Mouse (Mus musculus): ENCODE data around the gene Rora. TPM values are rescaled to one million over a fixed set of nuclear protein-coding genes. Genes with fewer than 3 reads are reported as not detected.

Rora gene
- polyA plus RNA-seq, 1 experiment from 2014 or later = 4.4 TPM

DNA sequence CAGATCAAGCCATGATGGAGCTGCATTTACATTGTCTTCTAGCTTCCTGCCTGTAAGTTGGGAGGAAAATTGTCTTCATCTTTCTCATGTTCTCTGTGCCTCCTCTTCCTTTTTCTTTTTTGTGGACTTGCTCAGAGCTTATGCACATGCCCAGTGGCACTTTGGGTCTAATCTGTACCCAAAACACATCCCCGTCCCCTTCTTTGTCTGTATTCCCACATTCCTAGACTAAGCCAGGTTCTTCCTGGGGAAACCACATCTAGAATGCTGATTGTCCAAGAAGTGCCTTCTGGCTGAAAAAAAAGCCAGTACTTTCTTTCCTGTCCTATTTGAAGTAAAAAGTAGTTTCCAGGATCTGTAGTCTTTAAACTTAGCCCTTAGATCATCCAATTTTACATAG lies 367.9 kb downstream of the Rora start:
- Histone ChIP-seq H3K36me3 (ENCODE audit: control insufficient read depth, insufficient read depth, low read length) (no peaks in the 10 kb centered on the region), H3K4me2 (ENCODE audit: low read length) (no peak overlapping the region), H3K4me1 (replicated peaks; ENCODE audit: control insufficient read depth, insufficient read depth, low read length) (no peaks in the 10 kb centered on the region), H3K27ac (ENCODE audit: low read depth) (no peak overlapping the region), H3K9ac (ENCODE audit: low read length) (no peak overlapping the region), H3K27me3 (replicated peaks; ENCODE audit: control insufficient read depth, insufficient read depth, low read length) (no peaks in the 10 kb centered on the region), H3K4me3 (ENCODE audit: low read depth, low read length) (no peak overlapping the region), H3K9me3 (ENCODE audit: control insufficient read depth, low read length) (no peaks in the 10 kb centered on the region)
- DNase-seq (ENCODE audit: low spot score) (no peak), ATAC-seq (replicated peaks; ENCODE audit: low FRiP score, low TSS enrichment, low read depth) (no peak)
- 85% methylated on average over 1 of the region's 1 CpGs for WGBS

DNA sequence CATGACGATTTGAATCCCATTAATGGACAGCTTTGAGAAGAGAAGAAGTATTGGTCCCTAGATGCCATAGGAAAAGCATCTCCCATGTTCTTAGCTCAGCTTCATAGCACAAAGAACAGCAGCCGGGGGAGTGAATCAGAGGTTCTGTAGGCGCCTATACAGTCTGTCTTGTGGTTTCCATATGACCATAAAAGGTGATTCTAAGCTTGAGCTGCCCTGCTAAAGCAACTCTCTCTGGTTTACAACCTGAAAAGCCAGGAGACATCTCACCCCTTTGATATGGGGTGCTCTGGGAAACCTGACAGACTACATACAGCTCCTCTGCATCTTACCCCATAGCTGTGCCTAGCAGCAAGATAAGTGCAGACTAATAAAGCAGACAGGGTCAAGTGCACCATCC lies 369.7 kb downstream of the Rora start:
- H3K4me2 ChIP-seq (ENCODE audit: low read length) = no peak overlapping the region
- H3K36me3 ChIP-seq (ENCODE audit: control insufficient read depth, insufficient read depth, low read length) = no peaks in the 10 kb centered on the region
- H3K4me3 ChIP-seq (ENCODE audit: low read depth, low read length) = no peak overlapping the region
- no peak overlapping the region for H3K9ac ChIP-seq (ENCODE audit: low read length)
- H3K9me3 ChIP-seq (ENCODE audit: control insufficient read depth, low read length) = no peaks in the 10 kb centered on the region
- ATAC-seq (replicated peaks; ENCODE audit: low FRiP score, low TSS enrichment, low read depth) = no peak
- DNase-seq (ENCODE audit: low spot score) = no peak
- H3K27ac ChIP-seq (ENCODE audit: low read depth) = no peak overlapping the region
- 71% methylated on average over 3 of the region's 3 CpGs for WGBS
- no peaks in the 10 kb centered on the region for H3K27me3 ChIP-seq (replicated peaks; ENCODE audit: control insufficient read depth, insufficient read depth, low read length)
- no peaks in the 10 kb centered on the region for H3K4me1 ChIP-seq (replicated peaks; ENCODE audit: control insufficient read depth, insufficient read depth, low read length)

DNA sequence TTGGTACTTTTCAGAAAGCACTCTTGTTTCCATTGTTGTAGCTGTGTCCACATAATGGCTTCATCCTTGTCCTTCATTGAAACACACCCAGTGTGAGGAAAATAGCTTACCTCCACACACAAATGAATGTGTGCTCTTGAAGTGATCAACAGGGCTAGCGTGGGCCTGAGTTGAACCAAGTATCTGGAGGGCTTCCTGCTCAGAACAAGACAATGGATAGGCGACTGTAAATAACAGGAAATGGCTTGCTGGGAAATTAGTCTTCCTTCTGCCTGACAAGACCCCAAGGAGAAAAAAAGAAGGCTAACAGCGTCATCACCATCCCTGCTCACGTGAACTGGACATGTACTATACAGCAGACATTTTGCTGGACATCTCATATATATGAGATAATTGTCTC lies 374.6 kb downstream of the Rora start:
- WGBS = 73% methylated on average over 4 of the region's 4 CpGs
- Histone ChIP-seq H3K27me3 (replicated peaks; ENCODE audit: control insufficient read depth, insufficient read depth, low read length) (no peaks in the 10 kb centered on the region), H3K9me3 (ENCODE audit: control insufficient read depth, low read length) (no peaks in the 10 kb centered on the region), H3K4me1 (replicated peaks; ENCODE audit: control insufficient read depth, insufficient read depth, low read length) (no peaks in the 10 kb centered on the region), H3K9ac (ENCODE audit: low read length) (no peak overlapping the region), H3K36me3 (ENCODE audit: control insufficient read depth, insufficient read depth, low read length) (no peaks in the 10 kb centered on the region), H3K4me3 (ENCODE audit: low read depth, low read length) (no peak overlapping the region), H3K4me2 (ENCODE audit: low read length) (no peak overlapping the region), H3K27ac (ENCODE audit: low read depth) (no peak overlapping the region)
- DNase-seq (ENCODE audit: low spot score) = no peak
- ATAC-seq (replicated peaks; ENCODE audit: low FRiP score, low TSS enrichment, low read depth) = no peak

DNA sequence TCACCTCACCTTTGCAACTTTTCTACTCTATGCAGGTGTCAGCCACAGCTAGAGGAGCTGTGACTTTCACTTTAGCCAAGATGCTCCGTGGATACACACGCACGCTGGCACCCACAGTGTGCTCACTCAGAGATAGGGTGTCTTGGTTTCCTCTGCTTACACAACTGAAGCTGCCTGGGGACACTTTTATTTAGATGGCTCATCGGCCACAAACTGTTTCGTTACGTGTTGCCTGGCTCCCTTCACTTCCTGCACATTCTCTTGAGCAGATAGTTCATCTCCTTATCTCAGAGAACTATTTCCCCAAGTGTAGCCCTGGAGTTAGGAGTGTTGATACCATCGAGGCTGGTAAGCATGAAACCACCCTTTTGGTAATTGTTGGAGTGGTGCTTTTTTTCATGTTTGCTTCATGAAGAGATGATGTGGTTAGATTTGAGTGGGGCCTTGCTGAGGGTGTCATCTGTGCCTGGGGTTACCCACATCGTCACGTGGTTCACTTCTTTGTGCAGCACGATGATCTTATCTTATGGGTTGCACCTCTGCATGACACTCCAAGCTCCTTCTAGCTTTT lies 380.8 kb downstream of the Rora start:
- no peak for ATAC-seq (replicated peaks; ENCODE audit: low FRiP score, low TSS enrichment, low read depth)
- Histone ChIP-seq H3K4me3 (ENCODE audit: low read depth, low read length) (no peak overlapping the region), H3K9me3 (ENCODE audit: control insufficient read depth, low read length) (no peaks in the 10 kb centered on the region), H3K27me3 (replicated peaks; ENCODE audit: control insufficient read depth, insufficient read depth, low read length) (no peaks in the 10 kb centered on the region), H3K4me2 (ENCODE audit: low read length) (no peak overlapping the region), H3K36me3 (ENCODE audit: control insufficient read depth, insufficient read depth, low read length) (no peaks in the 10 kb centered on the region), H3K9ac (ENCODE audit: low read length) (no peak overlapping the region), H3K4me1 (replicated peaks; ENCODE audit: control insufficient read depth, insufficient read depth, low read length) (no peaks in the 10 kb centered on the region), H3K27ac (ENCODE audit: low read depth) (no peak overlapping the region)
- no peak for DNase-seq (ENCODE audit: low spot score)
- 91% methylated on average over 10 of the region's 10 CpGs for WGBS

DNA sequence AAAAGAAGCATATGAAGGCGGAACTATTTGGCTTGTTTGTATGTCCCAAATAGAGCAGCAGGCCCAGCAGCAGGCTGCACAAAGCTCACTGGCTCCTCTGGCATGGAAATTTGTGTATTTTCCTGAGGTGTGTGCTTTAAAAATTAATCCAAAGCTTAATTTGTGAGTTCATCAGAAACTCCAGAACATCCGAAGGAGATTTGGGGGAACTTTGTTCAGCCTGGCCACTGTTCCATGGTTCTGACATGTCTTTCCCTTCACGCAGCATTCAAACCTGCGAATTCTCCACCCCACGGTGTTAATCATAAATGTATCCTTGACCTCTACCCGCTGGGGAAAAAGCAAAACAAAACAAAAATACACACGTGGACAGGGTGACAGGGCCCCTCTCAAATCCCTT lies 381.9 kb downstream of the Rora start:
- no peaks in the 10 kb centered on the region for H3K27me3 ChIP-seq (replicated peaks; ENCODE audit: control insufficient read depth, insufficient read depth, low read length)
- H3K4me3 ChIP-seq (ENCODE audit: low read depth, low read length) = no peak overlapping the region
- no peaks in the 10 kb centered on the region for H3K36me3 ChIP-seq (ENCODE audit: control insufficient read depth, insufficient read depth, low read length)
- H3K9ac ChIP-seq (ENCODE audit: low read length) = no peak overlapping the region
- DNase-seq (ENCODE audit: low spot score) (no peak), ATAC-seq (replicated peaks; ENCODE audit: low FRiP score, low TSS enrichment, low read depth) (no peak)
- 78% methylated on average over 7 of the region's 7 CpGs for WGBS
- H3K4me2 ChIP-seq (ENCODE audit: low read length) = no peak overlapping the region
- no peak overlapping the region for H3K27ac ChIP-seq (ENCODE audit: low read depth)
- H3K9me3 ChIP-seq (ENCODE audit: control insufficient read depth, low read length) = no peaks in the 10 kb centered on the region
- no peaks in the 10 kb centered on the region for H3K4me1 ChIP-seq (replicated peaks; ENCODE audit: control insufficient read depth, insufficient read depth, low read length)

DNA sequence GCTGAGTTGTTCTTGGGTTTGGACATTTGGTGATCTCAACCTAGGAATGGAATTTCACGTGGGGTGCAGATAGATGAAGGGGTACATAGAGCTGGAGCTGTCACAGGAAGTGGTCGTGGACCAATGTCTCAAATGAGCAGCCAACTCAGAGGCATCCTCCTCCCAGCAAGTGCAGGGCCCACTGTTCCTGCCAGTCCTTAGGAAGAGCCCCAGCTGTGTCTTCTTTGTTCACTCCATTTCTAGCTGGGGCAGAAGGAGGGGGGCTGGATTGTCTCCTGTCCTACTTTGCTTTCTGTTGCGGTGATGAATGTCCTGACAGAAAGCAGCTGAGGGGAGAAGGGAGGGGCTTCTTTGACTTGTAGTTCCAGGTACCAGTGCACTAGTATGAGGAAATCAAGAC lies 382.7 kb downstream of the Rora start:
- Histone ChIP-seq H3K4me2 (ENCODE audit: low read length) (no peak overlapping the region), H3K36me3 (ENCODE audit: control insufficient read depth, insufficient read depth, low read length) (no peaks in the 10 kb centered on the region), H3K9me3 (ENCODE audit: control insufficient read depth, low read length) (no peaks in the 10 kb centered on the region), H3K4me3 (ENCODE audit: low read depth, low read length) (no peak overlapping the region), H3K27ac (ENCODE audit: low read depth) (no peak overlapping the region), H3K9ac (ENCODE audit: low read length) (no peak overlapping the region), H3K27me3 (replicated peaks; ENCODE audit: control insufficient read depth, insufficient read depth, low read length) (no peaks in the 10 kb centered on the region), H3K4me1 (replicated peaks; ENCODE audit: control insufficient read depth, insufficient read depth, low read length) (no peaks in the 10 kb centered on the region)
- 58% methylated on average over 3 of the region's 3 CpGs for WGBS
- no peak for DNase-seq (ENCODE audit: low spot score)
- no peak for ATAC-seq (replicated peaks; ENCODE audit: low FRiP score, low TSS enrichment, low read depth)

DNA sequence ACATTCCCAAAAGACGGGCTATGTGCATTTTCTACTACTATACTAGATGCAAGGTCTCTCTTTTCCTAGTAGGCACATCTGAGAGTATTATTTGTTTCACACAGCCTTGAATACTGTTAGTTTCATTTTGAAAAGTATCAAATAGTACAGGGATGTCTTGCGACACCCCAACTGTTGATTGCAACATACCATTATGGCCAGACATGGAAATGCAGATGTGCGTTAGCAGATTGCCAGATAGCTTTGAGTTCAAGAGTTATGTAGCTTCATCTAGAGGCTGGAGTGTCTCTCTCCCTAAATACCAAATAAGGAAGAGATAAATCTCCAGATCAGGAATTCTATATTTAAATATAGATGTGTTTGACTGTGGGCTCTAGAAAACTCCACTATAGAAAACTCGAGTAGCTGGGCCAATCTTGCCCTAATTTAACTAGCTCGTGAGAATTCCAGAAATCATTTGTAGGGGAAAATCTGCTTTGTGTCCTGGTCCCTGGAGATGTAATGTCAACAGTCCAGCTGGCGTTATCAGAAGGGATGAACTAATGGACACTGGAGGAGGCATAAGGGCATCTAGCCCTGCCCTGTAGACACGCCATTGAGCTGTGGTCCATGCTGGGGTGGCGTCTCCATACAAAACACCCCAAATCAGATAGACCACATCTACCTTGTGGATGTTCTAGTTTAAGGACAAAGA lies 390.5 kb downstream of the Rora start:
- H3K4me2 ChIP-seq (ENCODE audit: low read length) = no peak overlapping the region
- DNase-seq (ENCODE audit: low spot score) = no peak
- WGBS = 85% methylated on average over 8 of the region's 8 CpGs

DNA sequence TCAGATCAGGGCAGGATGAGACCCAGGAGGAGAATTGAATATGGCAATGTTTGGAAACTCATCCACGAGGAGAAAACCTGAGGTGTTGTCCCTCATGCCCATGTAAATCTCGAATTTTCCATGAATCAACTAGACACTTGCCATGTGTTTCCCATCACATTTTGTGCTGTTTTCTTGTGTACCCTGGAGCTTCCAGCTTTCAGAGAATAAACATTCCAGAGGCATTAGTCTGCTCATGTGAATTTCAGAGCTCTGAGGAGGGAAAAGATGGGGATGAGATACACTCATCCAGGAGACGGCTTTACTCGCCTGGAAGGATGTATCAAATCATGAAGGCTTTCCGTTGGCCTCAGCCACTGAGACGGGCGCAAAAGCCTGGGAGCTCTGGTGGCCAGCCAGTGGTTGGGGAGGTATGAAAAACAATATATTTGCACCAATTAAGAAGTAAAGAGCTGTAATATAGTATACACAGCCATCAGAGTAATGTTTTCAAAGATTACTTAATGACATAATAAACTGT lies 391.1 kb downstream of the Rora start:
- no peak overlapping the region for H3K4me2 ChIP-seq (ENCODE audit: low read length)
- no peak overlapping the region for H3K27ac ChIP-seq (ENCODE audit: low read depth)
- H3K9ac ChIP-seq (ENCODE audit: low read length) = no peak overlapping the region
- H3K9me3 ChIP-seq (ENCODE audit: control insufficient read depth, low read length) = peaks cover 4% of the 10 kb centered on the region; the same call in 1 of the 2 replicates
- H3K27me3 ChIP-seq (replicated peaks; ENCODE audit: control insufficient read depth, insufficient read depth, low read length) = no peaks in the 10 kb centered on the region
- WGBS = 92% methylated on average over 7 of the region's 7 CpGs
- DNase-seq (ENCODE audit: low spot score) = no peak
- no peak overlapping the region for H3K4me3 ChIP-seq (ENCODE audit: low read depth, low read length)
- no peaks in the 10 kb centered on the region for H3K36me3 ChIP-seq (ENCODE audit: control insufficient read depth, insufficient read depth, low read length)
- ATAC-seq (replicated peaks; ENCODE audit: low FRiP score, low TSS enrichment, low read depth) = no peak
- H3K4me1 ChIP-seq (replicated peaks; ENCODE audit: control insufficient read depth, insufficient read depth, low read length) = no peaks in the 10 kb centered on the region

More for the DNA sequence above, 390.5 kb downstream of the Rora start:
- Histone ChIP-seq H3K27ac (ENCODE audit: low read depth) (no peak overlapping the region), H3K9ac (ENCODE audit: low read length) (no peak overlapping the region), H3K27me3 (replicated peaks; ENCODE audit: control insufficient read depth, insufficient read depth, low read length) (no peaks in the 10 kb centered on the region), H3K4me3 (ENCODE audit: low read depth, low read length) (no peak overlapping the region), H3K4me1 (replicated peaks; ENCODE audit: control insufficient read depth, insufficient read depth, low read length) (no peaks in the 10 kb centered on the region), H3K9me3 (ENCODE audit: control insufficient read depth, low read length) (peaks cover 4% of the 10 kb centered on the region; the same call in 1 of the 2 replicates), H3K36me3 (ENCODE audit: control insufficient read depth, insufficient read depth, low read length) (no peaks in the 10 kb centered on the region)
- no peak for ATAC-seq (replicated peaks; ENCODE audit: low FRiP score, low TSS enrichment, low read depth)

DNA sequence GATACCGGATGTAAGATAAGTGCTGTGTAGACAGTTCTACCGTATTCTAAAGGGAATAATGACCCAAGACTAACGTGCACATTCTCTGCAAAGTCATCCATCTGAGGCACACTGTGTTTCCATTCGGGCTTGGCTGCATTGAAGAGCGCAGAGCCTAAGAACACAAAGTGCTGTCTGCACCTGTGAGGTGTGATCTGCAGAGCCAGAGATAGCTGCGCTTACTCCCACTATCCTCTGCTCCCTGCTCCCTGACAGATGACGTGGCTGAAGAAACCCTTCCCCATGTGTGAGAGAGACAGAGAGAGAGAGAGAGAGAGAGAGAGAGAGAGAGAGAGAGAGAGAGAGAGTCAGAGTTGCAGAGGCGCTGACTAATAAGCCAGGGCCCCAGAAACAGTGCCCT lies 392.3 kb downstream of the Rora start:
- Histone ChIP-seq H3K27ac (ENCODE audit: low read depth) (no peak overlapping the region), H3K4me1 (replicated peaks; ENCODE audit: control insufficient read depth, insufficient read depth, low read length) (no peaks in the 10 kb centered on the region), H3K36me3 (ENCODE audit: control insufficient read depth, insufficient read depth, low read length) (no peaks in the 10 kb centered on the region), H3K9me3 (ENCODE audit: control insufficient read depth, low read length) (peaks cover 4% of the 10 kb centered on the region; the same call in 1 of the 2 replicates), H3K27me3 (replicated peaks; ENCODE audit: control insufficient read depth, insufficient read depth, low read length) (no peaks in the 10 kb centered on the region), H3K4me2 (ENCODE audit: low read length) (no peak overlapping the region), H3K4me3 (ENCODE audit: low read depth, low read length) (no peak overlapping the region), H3K9ac (ENCODE audit: low read length) (no peak overlapping the region)
- WGBS = 86% methylated on average over 8 of the region's 8 CpGs
- DNase-seq (ENCODE audit: low spot score) (no peak), ATAC-seq (replicated peaks; ENCODE audit: low FRiP score, low TSS enrichment, low read depth) (no peak)

Measured in intestine, embryonic 14.5 days (tissue).